Mouse (Mus musculus) E14TG2a.4 (cell line): ENCODE data around the gene Pfkfb2.

Source experiments
- CTCF ChIP-seq: conservative IDR thresholded peaks from 2 replicates; pipeline ENCODE4 v1.5.1; 2014; ENCODE audit warnings: low read length
- POU5F1 ChIP-seq: IDR thresholded peaks from 2 replicates; pipeline ENCODE4 v1.6.1; 2014; ENCODE audit warnings: low read length, borderline replicate concordance

DNA sequence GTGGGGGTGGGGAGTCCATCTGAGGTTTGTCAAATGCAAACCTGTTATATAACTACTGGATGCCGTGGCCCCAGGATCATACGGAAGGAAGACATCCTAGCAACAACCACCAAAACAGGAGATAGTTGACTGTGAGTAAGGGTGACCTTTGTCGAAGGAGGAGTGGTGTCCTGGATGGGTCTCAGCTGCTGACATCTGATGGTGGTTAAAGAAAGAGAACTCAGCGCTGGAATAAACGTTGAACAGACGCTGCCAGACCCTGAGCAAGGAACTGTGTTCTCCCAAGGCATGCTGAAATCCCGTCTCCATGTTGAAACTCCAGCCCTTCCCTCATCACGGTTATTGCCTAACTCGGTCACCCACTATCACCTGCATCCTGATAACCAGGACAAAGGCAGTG, 30.6 kb upstream of the Pfkfb2 start:
- TF ChIP-seq CTCF, result no peak
- TF ChIP-seq POU5F1, result no peak
